Mouse (Mus musculus): ENCODE results near the gene Invs. TPM values are rescaled to one million over a fixed set of nuclear protein-coding genes. Genes with fewer than 3 reads are reported as not detected.

Invs gene
- polyA plus RNA-seq, 1 experiment from 2014 or later: 4.5 TPM

GRCm38 (mm10) chr4:48407350-48408039 is 127.9 kb downstream of the Invs start:
- ATAC-seq (ENCODE audit: extremely low read depth, insufficient number of reproducible peaks, low FRiP score, low TSS enrichment): no peak
- Histone ChIP-seq H3K36me3 (no peaks in the 10 kb centered on the region), H3K27ac (replicated peaks) (no peak overlapping the region), H3K27me3 (replicated peaks) (no peaks in the 10 kb centered on the region), H3K4me3 (peak overlapping the region; percentile 42), H3K4me1 (peaks cover 24% of the 10 kb centered on the region), H3K4me2 (peak overlapping the region; percentile 62), H3K9ac (peak overlapping the region; percentile 52; the same call in 1 of the 2 replicates), H3K9me3 (no peaks in the 10 kb centered on the region)
- WGBS: 30% methylated on average over 18 of the region's 18 CpGs

GRCm38 (mm10) chr4:48413473-48413872 is 133.9 kb downstream of the Invs start:
- ATAC-seq (ENCODE audit: extremely low read depth, insufficient number of reproducible peaks, low FRiP score, low TSS enrichment): no peak
- no peak overlapping the region for H3K4me3 ChIP-seq
- no peak overlapping the region for H3K9ac ChIP-seq
- peaks cover 30% of the 10 kb centered on the region for H3K4me1 ChIP-seq
- H3K9me3 ChIP-seq: no peaks in the 10 kb centered on the region
- no peaks in the 10 kb centered on the region for H3K27me3 ChIP-seq (replicated peaks)
- H3K36me3 ChIP-seq: no peaks in the 10 kb centered on the region
- 62% methylated on average over 8 of the region's 8 CpGs for WGBS
- H3K27ac ChIP-seq (replicated peaks): 0 out of 2 replicates have a peak overlapping the region, but pooled peaks have one; percentile 5
- no peak overlapping the region for H3K4me2 ChIP-seq

GRCm38 (mm10) chr4:48415838-48416335 is 136.3 kb downstream of the Invs start:
- WGBS: 71% methylated on average over 10 of the region's 10 CpGs
- H3K27ac ChIP-seq (replicated peaks): peak overlapping the region; percentile 41; the same call in 1 of the 2 replicates

GRCm38 (mm10) chr4:48418831-48419468 is 139.4 kb downstream of the Invs start:
- Histone ChIP-seq H3K4me3 (no peak overlapping the region), H3K27me3 (replicated peaks) (no peaks in the 10 kb centered on the region), H3K9ac (no peak overlapping the region), H3K36me3 (peaks cover 36% of the 10 kb centered on the region), H3K4me1 (peaks cover 26% of the 10 kb centered on the region), H3K9me3 (no peaks in the 10 kb centered on the region), H3K4me2 (no peak overlapping the region), H3K27ac (replicated peaks) (no peak overlapping the region)
- no peak for ATAC-seq (ENCODE audit: extremely low read depth, insufficient number of reproducible peaks, low FRiP score, low TSS enrichment)
- WGBS: 84% methylated on average over 8 of the region's 8 CpGs

More at GRCm38 (mm10) chr4:48415838-48416335, 136.3 kb downstream of the Invs start:
- H3K4me3 ChIP-seq: no peak overlapping the region
- H3K9ac ChIP-seq: 0 out of 2 replicates have a peak overlapping the region, but pooled peaks have one; percentile 30
- no peaks in the 10 kb centered on the region for H3K9me3 ChIP-seq
- ATAC-seq (ENCODE audit: extremely low read depth, insufficient number of reproducible peaks, low FRiP score, low TSS enrichment): no peak
- peaks cover 13% of the 10 kb centered on the region for H3K36me3 ChIP-seq
- H3K4me1 ChIP-seq: peaks cover 30% of the 10 kb centered on the region
- H3K27me3 ChIP-seq (replicated peaks): no peaks in the 10 kb centered on the region
- H3K4me2 ChIP-seq: no peak overlapping the region

GRCm38 (mm10) chr4:48422633-48423032 is 143.1 kb downstream of the Invs start:
- 100% methylated on average over 1 of the region's 1 CpGs for WGBS
- Histone ChIP-seq H3K4me1 (peaks cover 22% of the 10 kb centered on the region), H3K36me3 (peaks cover 45% of the 10 kb centered on the region), H3K9ac (no peak overlapping the region), H3K9me3 (no peaks in the 10 kb centered on the region), H3K4me3 (no peak overlapping the region), H3K27me3 (replicated peaks) (no peaks in the 10 kb centered on the region), H3K4me2 (no peak overlapping the region), H3K27ac (replicated peaks) (no peak overlapping the region)
- ATAC-seq (ENCODE audit: extremely low read depth, insufficient number of reproducible peaks, low FRiP score, low TSS enrichment): no peak; the same call in 1 of the 2 replicates

DNA sequence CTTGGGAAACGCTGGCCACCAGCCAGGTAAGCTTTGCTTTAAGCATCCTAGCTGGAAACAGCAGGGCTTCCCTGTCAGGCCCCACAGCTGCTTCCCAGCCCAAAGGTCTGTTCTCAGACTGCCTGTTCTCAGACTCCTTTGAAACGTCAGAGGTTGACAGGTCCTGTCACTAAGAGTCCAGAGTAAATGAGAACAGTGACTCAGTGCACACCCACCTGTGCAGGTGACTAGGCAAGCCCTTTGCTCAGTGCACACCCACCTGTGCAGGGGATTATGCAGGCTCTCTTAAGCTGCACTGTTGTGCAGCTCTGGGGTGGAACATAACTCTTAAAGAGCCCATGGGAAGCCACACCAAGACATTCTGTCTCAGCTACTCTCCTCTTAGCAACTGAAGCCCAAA is 144.2 kb downstream of the Invs start:
- WGBS: 43% methylated on average over 2 of the region's 2 CpGs
- no peak for ATAC-seq (ENCODE audit: extremely low read depth, insufficient number of reproducible peaks, low FRiP score, low TSS enrichment)

GRCm38 (mm10) chr4:48427413-48427812 is 147.9 kb downstream of the Invs start:
- WGBS: 24% methylated on average over 3 of the region's 3 CpGs
- Histone ChIP-seq H3K9ac (no peak overlapping the region), H3K36me3 (peaks cover 58% of the 10 kb centered on the region), H3K9me3 (no peaks in the 10 kb centered on the region), H3K4me2 (no peak overlapping the region), H3K4me1 (peaks cover 23% of the 10 kb centered on the region), H3K4me3 (no peak overlapping the region), H3K27ac (replicated peaks) (no peak overlapping the region), H3K27me3 (replicated peaks) (no peaks in the 10 kb centered on the region)
- no peak for ATAC-seq (ENCODE audit: extremely low read depth, insufficient number of reproducible peaks, low FRiP score, low TSS enrichment)

More for the DNA sequence above, 144.2 kb downstream of the Invs start:
- Histone ChIP-seq H3K4me1 (peaks cover 23% of the 10 kb centered on the region), H3K36me3 (peaks cover 49% of the 10 kb centered on the region), H3K4me2 (no peak overlapping the region), H3K27ac (replicated peaks) (no peak overlapping the region), H3K9ac (0 out of 2 replicates have a peak overlapping the region, but pooled peaks have one; percentile 2), H3K4me3 (no peak overlapping the region), H3K27me3 (replicated peaks) (no peaks in the 10 kb centered on the region), H3K9me3 (no peaks in the 10 kb centered on the region)

DNA sequence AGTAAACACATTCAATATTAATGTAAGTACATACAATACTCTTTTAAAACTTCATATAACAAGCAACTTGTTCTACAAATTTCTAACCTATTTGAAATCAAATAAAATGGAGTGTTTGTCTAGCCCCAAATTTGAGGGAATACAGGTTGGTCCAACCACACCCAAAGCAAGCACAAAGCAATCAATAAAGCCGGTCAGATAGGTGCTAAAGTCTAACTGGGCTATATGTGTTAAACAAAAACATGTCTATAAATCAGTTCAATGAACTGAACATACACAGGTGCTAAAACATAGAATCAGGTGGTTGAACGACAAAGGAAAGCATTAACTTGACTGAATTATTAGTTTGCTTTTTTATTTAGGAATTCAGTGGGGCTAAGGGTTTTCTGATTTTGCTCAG is 148.5 kb downstream of the Invs start:
- whole genome bisulfite sequencing: 93% methylated on average over 2 of the region's 2 CpGs
- H3K36me3 ChIP-seq: peaks cover 58% of the 10 kb centered on the region
- no peak overlapping the region for H3K4me2 ChIP-seq
- ATAC-seq (ENCODE audit: extremely low read depth, insufficient number of reproducible peaks, low FRiP score, low TSS enrichment): no peak
- peaks cover 23% of the 10 kb centered on the region for H3K4me1 ChIP-seq
- no peaks in the 10 kb centered on the region for H3K27me3 ChIP-seq (replicated peaks)
- H3K9me3 ChIP-seq: no peaks in the 10 kb centered on the region
- H3K4me3 ChIP-seq: no peak overlapping the region
- no peak overlapping the region for H3K9ac ChIP-seq
- H3K27ac ChIP-seq (replicated peaks): no peak overlapping the region

GRCm38 (mm10) chr4:48454106-48454773 is 174.7 kb downstream of the Invs start:
- Histone ChIP-seq H3K4me1 (no peaks in the 10 kb centered on the region), H3K36me3 (peaks cover 74% of the 10 kb centered on the region), H3K4me3 (no peak overlapping the region), H3K27me3 (replicated peaks) (no peaks in the 10 kb centered on the region), H3K9ac (no peak overlapping the region), H3K27ac (replicated peaks) (no peak overlapping the region), H3K4me2 (no peak overlapping the region), H3K9me3 (no peaks in the 10 kb centered on the region)
- WGBS: 85% methylated on average over 2 of the region's 2 CpGs
- no peak for ATAC-seq (ENCODE audit: extremely low read depth, insufficient number of reproducible peaks, low FRiP score, low TSS enrichment)

DNA sequence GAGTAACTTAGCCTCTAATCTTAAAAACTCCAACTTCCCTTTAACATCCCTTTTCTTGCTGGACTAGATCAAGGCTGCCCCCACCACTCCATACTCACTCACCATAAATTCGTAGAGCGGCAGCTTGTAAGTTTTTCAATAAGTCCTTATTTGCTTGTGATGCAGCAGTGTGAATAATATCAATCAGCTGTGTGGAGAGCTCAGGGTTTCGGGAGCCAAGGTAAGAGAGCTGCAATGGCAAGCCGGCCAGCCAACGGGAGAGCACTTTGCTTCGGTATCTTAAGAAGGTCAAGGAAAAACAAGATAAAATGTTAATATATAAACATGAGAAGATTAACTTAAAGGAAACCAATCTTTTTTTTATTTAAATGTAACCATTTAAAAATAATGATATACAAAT is 178.9 kb downstream of the Invs start:
- Histone ChIP-seq H3K9ac (no peak overlapping the region), H3K4me3 (no peak overlapping the region), H3K9me3 (no peaks in the 10 kb centered on the region), H3K4me1 (no peaks in the 10 kb centered on the region), H3K27me3 (replicated peaks) (no peaks in the 10 kb centered on the region), H3K36me3 (peaks cover 68% of the 10 kb centered on the region), H3K27ac (replicated peaks) (no peak overlapping the region), H3K4me2 (no peak overlapping the region)
- ATAC-seq (ENCODE audit: extremely low read depth, insufficient number of reproducible peaks, low FRiP score, low TSS enrichment): no peak
- 87% methylated on average over 6 of the region's 6 CpGs for WGBS

GRCm38 (mm10) chr4:48461060-48461459 is 181.5 kb downstream of the Invs start:
- H3K27ac ChIP-seq (replicated peaks): no peak overlapping the region
- H3K4me2 ChIP-seq: no peak overlapping the region
- H3K36me3 ChIP-seq: peaks cover 64% of the 10 kb centered on the region
- H3K27me3 ChIP-seq (replicated peaks): no peaks in the 10 kb centered on the region
- ATAC-seq (ENCODE audit: extremely low read depth, insufficient number of reproducible peaks, low FRiP score, low TSS enrichment): no peak
- H3K4me1 ChIP-seq: no peaks in the 10 kb centered on the region
- H3K4me3 ChIP-seq: no peak overlapping the region
- H3K9ac ChIP-seq: no peak overlapping the region
- 80% methylated on average over 1 of the region's 1 CpGs for WGBS
- no peaks in the 10 kb centered on the region for H3K9me3 ChIP-seq

All from heart, embryonic 13.5 days (tissue).